Comparison of ENCODE assay signal across 50 mouse cellular contexts in genomic region chr1:130937170-130937569, GRCm38 (mm10). TPM values are rescaled to one million over a fixed set of nuclear protein-coding genes. Genes with fewer than 3 reads are reported as not detected.
"Had no signal": no experiment of that assay in that cellular context is flagged by ENCODE, and none has a peak within 500 bp of the region (broad histone marks: within the 10 kb centered on the region; RNA-seq: fewer than 3 reads in every experiment).

No protein-coding gene starts in this region.

- ATAC-seq: hindbrain, embryonic 16.5 days; hindbrain, postnatal 0 days; inflammation-experienced regulatory T-cells, adult 6 months had no signal

- H3K36me3 ChIP-seq: heart, embryonic 10.5 days; heart, embryonic 12.5 days; heart, embryonic 13.5 days; heart, embryonic 15.5 days; hindbrain, embryonic 10.5 days; hindbrain, embryonic 12.5 days; hindbrain, embryonic 13.5 days; hindbrain, embryonic 15.5 days; kidney, embryonic 15.5 days had no signal

- H3K9ac ChIP-seq: heart, embryonic 12.5 days; heart, embryonic 13.5 days; heart, embryonic 15.5 days; hindbrain, embryonic 12.5 days; hindbrain, embryonic 13.5 days; hindbrain, embryonic 14.5 days; hindbrain, embryonic 15.5 days; kidney, embryonic 15.5 days had no signal

- H3K4me3 ChIP-seq: heart, embryonic 10.5 days; heart, embryonic 12.5 days; heart, embryonic 13.5 days; heart, embryonic 15.5 days; hindbrain, embryonic 10.5 days; hindbrain, embryonic 12.5 days; hindbrain, embryonic 13.5 days; hindbrain, embryonic 15.5 days; kidney, embryonic 15.5 days; layer of hippocampus, adult 2 months; left cerebral cortex, adult 2 months had no signal

- H3K4me1 ChIP-seq: heart, embryonic 13.5 days had no signal

- DNase-seq: heart, postnatal 10 days; heart, postnatal 14 days; heart, postnatal 36 days; heart, postnatal 4 days; kidney, adult 11 months; kidney, adult 18-20 months; kidney, adult 2 months; kidney, adult 8-10 months; kidney, adult 9 months; kidney, postnatal 10 days; kidney, postnatal 14 days; kidney, postnatal 25 days; kidney, postnatal 36 days; kidney, postnatal 4 days; layer of hippocampus, adult 9-11 months; layer of hippocampus, postnatal 36 days had no signal

- H3K4me2 ChIP-seq: heart, embryonic 11.5 days; heart, embryonic 12.5 days; heart, embryonic 13.5 days; heart, embryonic 15.5 days; hindbrain, embryonic 12.5 days; hindbrain, embryonic 13.5 days; hindbrain, embryonic 14.5 days; hindbrain, embryonic 15.5 days; kidney, embryonic 15.5 days had no signal

- H3K27ac ChIP-seq: heart, embryonic 10.5 days; heart, embryonic 13.5 days; heart, embryonic 15.5 days; hindbrain, embryonic 10.5 days; hindbrain, embryonic 12.5 days; hindbrain, embryonic 13.5 days; hindbrain, embryonic 14.5 days; hindbrain, embryonic 15.5 days; hindbrain, postnatal 0 days; kidney, embryonic 15.5 days; kidney, postnatal 0 days; layer of hippocampus, adult 2 months; left cerebral cortex, adult 2 months had no signal

- H3K9me3 ChIP-seq: heart, embryonic 10.5 days; heart, embryonic 12.5 days; heart, embryonic 13.5 days; heart, embryonic 15.5 days; hindbrain, embryonic 10.5 days; hindbrain, embryonic 12.5 days; hindbrain, embryonic 13.5 days; hindbrain, embryonic 15.5 days; kidney, embryonic 15.5 days had no signal

- H3K27me3 ChIP-seq: heart, embryonic 12.5 days; heart, embryonic 15.5 days; hindbrain, embryonic 12.5 days; hindbrain, embryonic 13.5 days; hindbrain, embryonic 15.5 days; kidney, embryonic 15.5 days had no signal

RNA-seq across cellular contexts. Expression of gene Il19, which starts 2.7 kb away (rescaled TPM):
- total RNA-seq: heart, adult 8-10 months; heart, postnatal 10 days; heart, postnatal 14 days; heart, postnatal 25 days; heart, postnatal 36 days; heart, postnatal 4 days; hematopoietic stem cell, adult 5-6 weeks; layer of hippocampus, adult 18-20 months; layer of hippocampus, adult 2 months; layer of hippocampus, adult 8-10 months; layer of hippocampus, postnatal 10 days; layer of hippocampus, postnatal 14 days; layer of hippocampus, postnatal 25 days; layer of hippocampus, postnatal 36 days; left cerebral cortex, adult 18-20 months; left cerebral cortex, adult 2 months had no signal
- polyA plus RNA-seq: heart, embryonic 11.5 days; heart, embryonic 12.5 days; heart, embryonic 13.5 days; heart, embryonic 14.5 days; heart, embryonic 15.5 days; heart, embryonic 16.5 days; heart, postnatal 0 days; hindbrain, embryonic 10.5 days; hindbrain, embryonic 11.5 days; hindbrain, embryonic 12.5 days; hindbrain, embryonic 13.5 days; hindbrain, embryonic 14.5 days; hindbrain, embryonic 15.5 days; hindbrain, embryonic 16.5 days; intestine, embryonic 14.5 days; kidney, adult 2 months; kidney, embryonic 16.5 days; kidney, postnatal 0 days; large intestine, adult 2 months had no signal

RNA-seq across cellular contexts. Expression of gene Il20, which starts 25.9 kb away (rescaled TPM):
- total RNA-seq: heart, adult 8-10 months; heart, postnatal 10 days; heart, postnatal 14 days; heart, postnatal 25 days; heart, postnatal 36 days; heart, postnatal 4 days; hematopoietic stem cell, adult 5-6 weeks; hindbrain, postnatal 0 days; layer of hippocampus, adult 18-20 months; layer of hippocampus, adult 2 months; layer of hippocampus, adult 8-10 months; layer of hippocampus, postnatal 10 days; layer of hippocampus, postnatal 14 days; layer of hippocampus, postnatal 25 days; layer of hippocampus, postnatal 36 days; left cerebral cortex, adult 18-20 months; left cerebral cortex, adult 2 months had no signal
- polyA plus RNA-seq: heart, embryonic 10.5 days; heart, embryonic 11.5 days; heart, embryonic 12.5 days; heart, embryonic 13.5 days; heart, embryonic 14.5 days; heart, embryonic 15.5 days; heart, embryonic 16.5 days; heart, postnatal 0 days; hindbrain, embryonic 10.5 days; hindbrain, embryonic 11.5 days; hindbrain, embryonic 12.5 days; hindbrain, embryonic 13.5 days; hindbrain, embryonic 14.5 days; hindbrain, embryonic 15.5 days; hindbrain, embryonic 16.5 days; hindbrain, postnatal 0 days; inflammation-experienced regulatory T-cells, adult 6 months; intestine, embryonic 14.5 days; kidney, adult 2 months; kidney, embryonic 14.5 days; kidney, embryonic 15.5 days; kidney, embryonic 16.5 days; kidney, postnatal 0 days; large intestine, adult 2 months had no signal

RNA-seq across cellular contexts. Expression of gene Il24, which starts 49.9 kb away (rescaled TPM):
- total RNA-seq: heart, adult 8-10 months; heart, postnatal 10 days; heart, postnatal 14 days; heart, postnatal 25 days; heart, postnatal 36 days; heart, postnatal 4 days; hematopoietic stem cell, adult 5-6 weeks; hindbrain, postnatal 0 days; layer of hippocampus, adult 18-20 months; layer of hippocampus, adult 2 months; layer of hippocampus, adult 8-10 months; layer of hippocampus, postnatal 10 days; layer of hippocampus, postnatal 14 days; layer of hippocampus, postnatal 25 days; layer of hippocampus, postnatal 36 days; left cerebral cortex, adult 18-20 months; left cerebral cortex, adult 2 months had no signal
- polyA plus RNA-seq: heart, embryonic 10.5 days; heart, embryonic 11.5 days; heart, embryonic 12.5 days; heart, embryonic 13.5 days; heart, embryonic 14.5 days; heart, embryonic 15.5 days; heart, embryonic 16.5 days; heart, postnatal 0 days; hindbrain, embryonic 10.5 days; hindbrain, embryonic 11.5 days; hindbrain, embryonic 12.5 days; hindbrain, embryonic 13.5 days; hindbrain, embryonic 14.5 days; hindbrain, embryonic 15.5 days; hindbrain, embryonic 16.5 days; hindbrain, postnatal 0 days; inflammation-experienced regulatory T-cells, adult 6 months; intestine, embryonic 14.5 days; kidney, embryonic 14.5 days; kidney, embryonic 16.5 days; kidney, postnatal 0 days; large intestine, adult 2 months had no signal
